ENCODE assay signal across 8 mouse cellular contexts in the genomic region with DNA sequence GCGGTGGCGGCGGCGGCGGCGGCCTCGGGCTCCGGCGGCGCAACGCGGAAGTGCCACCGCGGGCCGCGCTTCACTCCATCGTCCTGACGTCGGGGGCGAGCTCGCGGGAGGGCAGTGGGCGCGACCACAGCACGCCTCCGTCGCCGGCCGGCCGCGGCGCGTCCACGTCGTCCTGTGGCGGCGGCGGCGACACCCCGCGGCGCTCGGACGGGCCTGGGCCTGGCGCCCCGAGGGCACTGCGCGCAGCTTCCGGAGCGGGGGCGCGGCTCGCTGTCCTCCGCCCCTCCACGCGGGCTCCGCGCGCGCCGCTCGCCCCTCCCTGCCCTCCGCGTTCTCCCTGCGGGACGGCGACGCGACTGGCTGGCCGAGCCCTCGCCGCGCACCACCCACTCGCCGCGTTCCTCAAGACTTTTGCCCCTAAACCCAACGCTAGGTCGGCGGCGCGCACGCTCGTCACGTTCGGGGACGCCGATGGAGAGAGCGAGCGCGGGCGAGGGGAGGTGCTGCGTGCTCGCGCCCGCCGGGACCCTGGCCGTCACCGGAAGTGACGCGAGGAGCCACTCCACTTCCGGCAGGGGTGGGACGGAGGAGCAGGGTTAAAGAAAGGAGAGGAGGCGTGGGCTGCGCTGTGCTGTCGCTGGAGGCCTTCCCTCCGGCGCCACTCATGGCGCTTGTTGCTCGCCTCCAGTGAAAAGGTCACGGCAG. TPM values are rescaled to one million over a fixed set of nuclear protein-coding genes. Genes with fewer than 3 reads are reported as not detected.
A peak's percentile ranks its signal among the peaks of the same experiment; 100 is the strongest.
DNase-seq lines count a peak whose midpoint lies in the region; ATAC-seq lines count a peak whose summit lies in the region.

A gene (minus strand): TSS at position 189 of the 705 bp plus-strand sequence.

- DNase-seq in adipocyte (ENCODE audit: low spot score): peak; percentile 98
- DNase-seq in embryo, embryonic 10 days (ENCODE audit: low spot score): peak; percentile 100
- peak; percentile 98 for DNase-seq in gastrocnemius, postnatal 10 days
- peak; percentile 99 for DNase-seq in induced T-regulatory cell, adult 2 months (ENCODE audit: low read depth)
- peak; percentile 96 to 99 for DNase-seq in left cerebral cortex, adult 9 months (ENCODE audit: low spot score in 2 of 2)
- peak; percentile 98 for DNase-seq in right cerebral cortex, postnatal 14 days
- peak; percentile 98 to 99 for DNase-seq in urinary bladder, postnatal 36 days (ENCODE audit: low spot score in 2 of 2)

- ATAC-seq in megakaryocyte progenitor cell, adult 5-6 weeks (replicated peaks; ENCODE audit: poor library complexity): peak; percentile 83

RNA-seq across cellular contexts. Expression of the gene that starts here (rescaled TPM):
- 10 to 100 TPM; 29.5 to 34.8 TPM for total RNA-seq in gastrocnemius, postnatal 10 days (2021)
- total RNA-seq in megakaryocyte progenitor cell, adult 5-6 weeks (2015): 82.3 and 90.9 TPM in 2 replicates
- 43.9 and 73.1 TPM in 2 replicates for total RNA-seq in megakaryocyte progenitor cell, adult 5-6 weeks (2017)

Comparison
In these comparisons a context has a peak if more than half of its experiments do, and no peak if none do; other contexts are left out.
1. Peak in every context shown above with its lines: DNase-seq and ATAC-seq.